Mouse (Mus musculus): ENCODE results near the gene Aprt. TPM values are rescaled to one million over a fixed set of nuclear protein-coding genes. Genes with fewer than 3 reads are reported as not detected.
"Not testable (repeated sequence)": the region's sequence is repeated elsewhere in the genome, so short reads cannot be mapped to it uniquely, and the experiment has no call there.

Aprt gene
- polyA plus RNA-seq, 1 experiment from 2014 or later: 153 TPM

GRCm38 (mm10) chr8:122580926-122581325, 4.2 kb upstream of the Aprt start:
- Histone ChIP-seq H3K27me3 (0 out of 2 replicates have a peak, but pooled peaks cover 6% of the 10 kb centered on the region), H3K4me2 (no peak overlapping the region), H3K36me3 (no peaks in the 10 kb centered on the region), H3K27ac (no peak overlapping the region), H3K9ac (no peak overlapping the region), H3K4me3 (no peak overlapping the region), H3K4me1 (replicated peaks) (peaks cover 25% of the 10 kb centered on the region), H3K9me3 (no peaks in the 10 kb centered on the region)
- no peak for ATAC-seq (ENCODE audit: low FRiP score)
- 75% methylated on average over 15 of the region's 15 CpGs for WGBS

GRCm38 (mm10) chr8:122579196-122579595, 2.5 kb upstream of the Aprt start:
- H3K4me2 ChIP-seq: no peak overlapping the region
- ATAC-seq (ENCODE audit: low FRiP score): no peak
- 0 out of 2 replicates have a peak, but pooled peaks cover 6% of the 10 kb centered on the region for H3K27me3 ChIP-seq
- H3K27ac ChIP-seq: no peak overlapping the region
- peaks cover 32% of the 10 kb centered on the region for H3K4me1 ChIP-seq (replicated peaks)
- H3K9me3 ChIP-seq: no peaks in the 10 kb centered on the region
- peaks cover 8% of the 10 kb centered on the region for H3K36me3 ChIP-seq
- no peak overlapping the region for H3K4me3 ChIP-seq
- WGBS: 34% methylated on average over 7 of the region's 7 CpGs
- H3K9ac ChIP-seq: 0 out of 2 replicates have a peak overlapping the region, but pooled peaks have one; percentile 19

GRCm38 (mm10) chr8:122577116-122577515, 407 bp upstream of the Aprt start:
- WGBS: 44% methylated on average over 10 of the region's 10 CpGs
- ATAC-seq (ENCODE audit: low FRiP score): peak; percentile 38
- Histone ChIP-seq H3K36me3 (peaks cover 18% of the 10 kb centered on the region), H3K4me3 (peak overlapping the region; percentile 64), H3K9ac (peak overlapping the region; percentile 91), H3K9me3 (no peaks in the 10 kb centered on the region), H3K27me3 (0 out of 2 replicates have a peak, but pooled peaks cover 6% of the 10 kb centered on the region), H3K4me2 (peak overlapping the region; percentile 88), H3K4me1 (replicated peaks) (peaks cover 33% of the 10 kb centered on the region), H3K27ac (peak overlapping the region; percentile 78)

- WGBS: 22% methylated on average over 21 of the region's 21 CpGs
- ATAC-seq (ENCODE audit: low FRiP score): peak; percentile 41
- peak overlapping the region; percentile 88 for H3K4me2 ChIP-seq
- 0 out of 2 replicates have a peak, but pooled peaks cover 6% of the 10 kb centered on the region for H3K27me3 ChIP-seq
- H3K9ac ChIP-seq: peak overlapping the region; percentile 91
- H3K4me3 ChIP-seq: peak overlapping the region; percentile 64
- peaks cover 29% of the 10 kb centered on the region for H3K36me3 ChIP-seq
- H3K4me1 ChIP-seq (replicated peaks): peaks cover 33% of the 10 kb centered on the region
- H3K27ac ChIP-seq: peak overlapping the region; percentile 78
- H3K9me3 ChIP-seq: no peaks in the 10 kb centered on the region
Measured at GRCm38 (mm10) chr8:122575735-122576647, 718 bp downstream of the Aprt start.

- Histone ChIP-seq H3K4me3 (peak overlapping the region; percentile 64; the same call in 1 of the 2 replicates), H3K9ac (peak overlapping the region; percentile 91), H3K9me3 (no peaks in the 10 kb centered on the region), H3K36me3 (peaks cover 36% of the 10 kb centered on the region), H3K27me3 (0 out of 2 replicates have a peak, but pooled peaks cover 6% of the 10 kb centered on the region), H3K27ac (no peak overlapping the region), H3K4me2 (peak overlapping the region; percentile 88), H3K4me1 (replicated peaks) (peaks cover 33% of the 10 kb centered on the region)
- no peak for ATAC-seq (ENCODE audit: low FRiP score)
- 81% methylated on average over 8 of the region's 8 CpGs for WGBS
Measured at GRCm38 (mm10) chr8:122575286-122575685, 1.4 kb downstream of the Aprt start.

- no peak overlapping the region for H3K27ac ChIP-seq
- H3K4me3 ChIP-seq: no peak overlapping the region
- H3K27me3 ChIP-seq: 0 out of 2 replicates have a peak, but pooled peaks cover 6% of the 10 kb centered on the region
- H3K4me2 ChIP-seq: peak overlapping the region; percentile 88
- ATAC-seq (ENCODE audit: low FRiP score): no peak
- H3K9ac ChIP-seq: 0 out of 2 replicates have a peak overlapping the region, but pooled peaks have one; percentile 20
- peaks cover 33% of the 10 kb centered on the region for H3K4me1 ChIP-seq (replicated peaks)
- H3K9me3 ChIP-seq: no peaks in the 10 kb centered on the region
- H3K36me3 ChIP-seq: peaks cover 41% of the 10 kb centered on the region
- 41% methylated on average over 10 of the region's 10 CpGs for WGBS
Measured at GRCm38 (mm10) chr8:122574667-122575251, 1.9 kb downstream of the Aprt start.

- Histone ChIP-seq H3K4me2 (0 out of 2 replicates have a peak overlapping the region, but pooled peaks have one; percentile 88), H3K4me3 (no peak overlapping the region), H3K9ac (0 out of 2 replicates have a peak overlapping the region, but pooled peaks have one; percentile 20), H3K27ac (no peak overlapping the region), H3K9me3 (no peaks in the 10 kb centered on the region), H3K27me3 (0 out of 2 replicates have a peak, but pooled peaks cover 6% of the 10 kb centered on the region), H3K36me3 (peaks cover 41% of the 10 kb centered on the region), H3K4me1 (replicated peaks) (peaks cover 34% of the 10 kb centered on the region)
- 52% methylated on average over 3 of the region's 3 CpGs for WGBS
- no peak for ATAC-seq (ENCODE audit: low FRiP score)
Measured at GRCm38 (mm10) chr8:122574264-122574663, 2.4 kb downstream of the Aprt start.

- Histone ChIP-seq H3K9ac (no peak overlapping the region), H3K27ac (no peak overlapping the region), H3K4me3 (no peak overlapping the region), H3K4me2 (no peak overlapping the region), H3K36me3 (peaks cover 41% of the 10 kb centered on the region), H3K9me3 (no peaks in the 10 kb centered on the region), H3K4me1 (replicated peaks) (peaks cover 38% of the 10 kb centered on the region), H3K27me3 (0 out of 2 replicates have a peak, but pooled peaks cover 4% of the 10 kb centered on the region)
- WGBS: 52% methylated on average over 9 of the region's 9 CpGs
- ATAC-seq (ENCODE audit: low FRiP score): no peak
Measured at GRCm38 (mm10) chr8:122573577-122573976, 3.1 kb downstream of the Aprt start.

GRCm38 (mm10) chr8:122573176-122573575, 3.5 kb downstream of the Aprt start:
- Histone ChIP-seq H3K36me3 (peaks cover 41% of the 10 kb centered on the region), H3K4me1 (replicated peaks) (peaks cover 42% of the 10 kb centered on the region)
- H3K27me3 ChIP-seq; ATAC-seq (ENCODE audit: low FRiP score); H3K4me3 ChIP-seq; H3K4me2 ChIP-seq; H3K9me3 ChIP-seq; H3K27ac ChIP-seq; H3K9ac ChIP-seq: not testable (repeated sequence)
- WGBS: 31% methylated on average over 4 of the region's 4 CpGs

- Histone ChIP-seq H3K27ac (no peak overlapping the region), H3K27me3 (no peaks in the 10 kb centered on the region), H3K4me1 (replicated peaks) (peaks cover 42% of the 10 kb centered on the region), H3K9me3 (no peaks in the 10 kb centered on the region), H3K4me2 (no peak overlapping the region), H3K9ac (no peak overlapping the region), H3K36me3 (peaks cover 41% of the 10 kb centered on the region), H3K4me3 (no peak overlapping the region)
- ATAC-seq (ENCODE audit: low FRiP score): no peak
- WGBS: 93% methylated on average over 3 of the region's 3 CpGs
Measured at GRCm38 (mm10) chr8:122572751-122573150, 4.0 kb downstream of the Aprt start.

- no peak for ATAC-seq (ENCODE audit: low FRiP score)
- no peaks in the 10 kb centered on the region for H3K27me3 ChIP-seq
- no peak overlapping the region for H3K9ac ChIP-seq
- H3K4me3 ChIP-seq: no peak overlapping the region
- no peak overlapping the region for H3K27ac ChIP-seq
- no peaks in the 10 kb centered on the region for H3K9me3 ChIP-seq
- peaks cover 41% of the 10 kb centered on the region for H3K36me3 ChIP-seq
- no peak overlapping the region for H3K4me2 ChIP-seq
- WGBS: 93% methylated on average over 17 of the region's 17 CpGs
- H3K4me1 ChIP-seq (replicated peaks): peaks cover 43% of the 10 kb centered on the region
Measured at GRCm38 (mm10) chr8:122571750-122572267, 4.9 kb downstream of the Aprt start.

GRCm38 (mm10) chr8:122571153-122571552, 5.6 kb downstream of the Aprt start:
- Histone ChIP-seq H3K27me3 (no peaks in the 10 kb centered on the region), H3K4me3 (no peak overlapping the region), H3K4me2 (no peak overlapping the region), H3K36me3 (peaks cover 41% of the 10 kb centered on the region), H3K27ac (no peak overlapping the region), H3K4me1 (replicated peaks) (peaks cover 47% of the 10 kb centered on the region), H3K9me3 (no peaks in the 10 kb centered on the region), H3K9ac (no peak overlapping the region)
- ATAC-seq (ENCODE audit: low FRiP score): no peak
- 93% methylated on average over 11 of the region's 11 CpGs for WGBS
